Mouse (Mus musculus) kidney, postnatal 14 days (tissue): ENCODE results near the gene Clic4.

ENCODE experiments used
- DNase-seq: peaks from one replicate; pipeline ENCODE4 v3.0.0; 2022; ENCODE audit warnings: mixed read lengths

Gene Clic4

GRCm38 (mm10) chr4:135272640-135273306, at the start of gene Clic4:
Gene Clic4 (minus strand): TSS chr4:135272814.
- peak; percentile 100 for DNase-seq

- peak; percentile 83 for DNase-seq
Measured at GRCm38 (mm10) chr4:135317966-135318365, 45.4 kb upstream of the Clic4 start.

- no peak for DNase-seq
Measured at GRCm38 (mm10) chr4:135317539-135317938, 44.9 kb upstream of the Clic4 start.

GRCm38 (mm10) chr4:135315287-135315686, 42.7 kb upstream of the Clic4 start:
- DNase-seq: no peak

- no peak for DNase-seq
Measured at GRCm38 (mm10) chr4:135314419-135314832, 41.8 kb upstream of the Clic4 start.

- no peak for DNase-seq
Measured at GRCm38 (mm10) chr4:135313761-135314241, 41.2 kb upstream of the Clic4 start.

- DNase-seq: peak; percentile 50
Measured at GRCm38 (mm10) chr4:135313111-135313691, 40.6 kb upstream of the Clic4 start.

GRCm38 (mm10) chr4:135312706-135313105, 40.1 kb upstream of the Clic4 start:
- peak; percentile 86 for DNase-seq

GRCm38 (mm10) chr4:135310371-135310770, 37.8 kb upstream of the Clic4 start:
- DNase-seq: peak; percentile 63

GRCm38 (mm10) chr4:135309726-135310125, 37.1 kb upstream of the Clic4 start:
- DNase-seq: no peak

- DNase-seq: no peak
Measured at GRCm38 (mm10) chr4:135309112-135309659, 36.6 kb upstream of the Clic4 start.

GRCm38 (mm10) chr4:135306971-135307632, 34.5 kb upstream of the Clic4 start:
- peak; percentile 47 for DNase-seq

GRCm38 (mm10) chr4:135306533-135306932, 33.9 kb upstream of the Clic4 start:
- peak; percentile 82 for DNase-seq

GRCm38 (mm10) chr4:135302261-135302660, 29.6 kb upstream of the Clic4 start:
- no peak for DNase-seq

GRCm38 (mm10) chr4:135301166-135301565, 28.6 kb upstream of the Clic4 start:
- DNase-seq: no peak

GRCm38 (mm10) chr4:135300248-135301041, 27.8 kb upstream of the Clic4 start:
- DNase-seq: no peak

GRCm38 (mm10) chr4:135298680-135299079, 26.1 kb upstream of the Clic4 start:
- no peak for DNase-seq

- no peak for DNase-seq
Measured at GRCm38 (mm10) chr4:135297931-135298546, 25.4 kb upstream of the Clic4 start.

- DNase-seq: no peak
Measured at GRCm38 (mm10) chr4:135297146-135297545, 24.5 kb upstream of the Clic4 start.

GRCm38 (mm10) chr4:135296565-135296964, 24.0 kb upstream of the Clic4 start:
- DNase-seq: no peak

GRCm38 (mm10) chr4:135293813-135294212, 21.2 kb upstream of the Clic4 start:
- DNase-seq: no peak

- peak; percentile 73 for DNase-seq
Measured at GRCm38 (mm10) chr4:135292477-135293089, 20.0 kb upstream of the Clic4 start.
